Mouse (Mus musculus) ovary, postnatal 10 days (tissue): ENCODE measurements around the gene Etv6.

Experiments
- DNase-seq: peaks from one replicate; pipeline ENCODE4 v3.0.0; 2022; ENCODE audit warnings: low spot score

Gene Etv6

GRCm38 (mm10) chr6:134045092-134045868 is 9.8 kb downstream of the Etv6 start:
- DNase-seq: no peak

DNA sequence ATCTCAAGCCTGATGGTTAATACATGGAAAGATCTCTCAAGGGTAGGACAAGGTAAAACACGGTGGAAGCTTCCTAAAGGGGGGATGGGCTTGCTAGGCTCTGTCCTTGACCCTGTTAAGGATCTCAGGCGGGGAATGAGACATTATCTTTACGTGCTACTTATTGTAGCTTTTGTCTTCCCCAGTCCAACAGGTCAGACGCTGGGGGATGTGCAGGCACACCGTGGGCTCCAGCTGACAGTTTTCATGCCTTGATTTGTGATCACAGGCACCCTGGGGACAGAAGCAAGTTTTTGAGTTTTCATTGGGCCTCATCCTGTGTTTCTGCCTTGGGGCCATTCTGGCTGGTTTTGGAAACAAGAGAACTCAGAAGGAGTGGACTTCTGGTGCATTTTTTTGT is 10.6 kb downstream of the Etv6 start:
- no peak for DNase-seq

DNA sequence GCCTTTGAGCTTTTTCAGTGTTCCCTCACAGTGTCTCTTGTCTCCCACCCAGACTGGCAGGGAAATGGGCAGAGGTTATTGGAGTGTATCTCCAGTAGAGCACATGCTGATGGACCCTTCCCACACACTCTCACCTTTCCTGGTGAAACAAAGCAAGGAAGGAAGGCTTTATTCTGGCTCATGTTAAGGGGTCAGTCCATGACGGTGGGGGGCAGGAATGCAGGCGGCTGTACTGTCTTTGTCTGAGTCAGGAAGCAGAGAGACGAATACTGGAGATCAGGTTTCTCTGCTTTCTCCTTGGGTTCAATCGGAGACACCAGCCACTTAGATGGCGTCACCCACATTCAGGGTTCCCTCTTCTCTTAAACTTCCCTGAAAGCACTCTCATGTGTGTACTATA is 11.7 kb downstream of the Etv6 start:
- no peak for DNase-seq

DNA sequence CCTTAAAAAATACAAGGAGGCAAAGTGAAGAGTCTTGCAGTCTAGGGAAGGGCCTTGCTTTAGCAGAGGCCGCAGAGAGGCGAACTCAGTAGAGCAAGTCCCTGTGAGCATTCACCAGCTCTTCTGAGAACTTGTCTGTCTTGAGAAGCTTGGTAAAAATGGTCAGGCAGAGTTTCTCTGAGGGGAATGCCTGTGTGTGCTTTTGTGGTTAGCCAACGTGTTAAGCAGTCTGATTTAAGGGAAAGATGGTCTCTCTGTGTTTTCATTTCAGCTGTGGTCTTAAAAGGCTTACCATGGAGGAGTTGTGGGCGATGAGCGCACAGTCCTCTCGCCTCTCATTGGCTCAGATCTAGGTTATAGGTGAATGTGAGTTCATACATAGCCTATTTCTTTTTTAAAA is 12.5 kb downstream of the Etv6 start:
- DNase-seq: no peak

DNA sequence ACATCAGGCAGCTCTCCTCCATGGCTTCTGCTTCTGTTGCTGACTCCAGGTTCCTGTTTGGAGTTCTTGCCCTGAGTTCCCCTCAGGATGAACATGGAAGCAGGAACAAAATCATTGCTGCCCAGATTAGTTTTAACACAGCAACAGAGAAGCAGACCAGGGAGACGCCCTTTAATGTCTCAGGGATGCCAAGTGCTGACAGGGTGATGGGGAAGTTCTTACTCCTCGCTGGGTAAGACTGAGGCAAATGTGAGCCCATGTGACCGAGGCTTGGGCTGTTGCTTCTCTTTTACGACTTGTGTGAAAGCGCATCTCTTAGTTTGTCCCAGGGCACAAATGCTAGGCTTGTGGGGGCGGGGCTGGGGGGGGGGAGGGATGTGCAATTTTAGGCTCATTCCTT is 13.5 kb downstream of the Etv6 start:
- no peak for DNase-seq

DNA sequence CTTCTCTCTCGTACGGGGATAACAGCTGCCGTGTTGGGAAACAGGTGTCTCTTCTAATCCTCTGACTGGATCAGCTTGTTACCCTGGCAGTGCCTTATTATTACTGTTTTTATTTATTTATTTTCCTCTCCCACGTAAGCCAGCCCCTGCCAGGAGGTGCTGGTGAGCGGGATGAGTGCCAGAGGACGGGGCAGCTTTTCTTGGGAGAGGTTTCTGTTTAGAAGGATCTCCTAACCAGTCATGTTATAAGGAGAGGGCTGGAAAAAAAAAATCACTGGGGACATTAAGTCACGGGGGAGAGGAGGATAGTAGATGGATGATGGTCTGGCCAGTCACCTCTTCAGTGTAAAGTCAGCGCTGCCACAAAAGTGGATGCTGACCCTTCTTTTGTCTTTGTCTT is 15.0 kb downstream of the Etv6 start:
- no peak for DNase-seq

- no peak for DNase-seq
These were observed 16.4 kb downstream of the Etv6 start for GRCm38 (mm10) chr6:134051950-134052349.

GRCm38 (mm10) chr6:134053146-134053545 is 17.6 kb downstream of the Etv6 start:
- DNase-seq: no peak

- DNase-seq: no peak
These were observed 18.1 kb downstream of the Etv6 start for GRCm38 (mm10) chr6:134053566-134053965.

- DNase-seq: no peak
These were observed 20.1 kb downstream of the Etv6 start for GRCm38 (mm10) chr6:134055588-134055987.

DNA sequence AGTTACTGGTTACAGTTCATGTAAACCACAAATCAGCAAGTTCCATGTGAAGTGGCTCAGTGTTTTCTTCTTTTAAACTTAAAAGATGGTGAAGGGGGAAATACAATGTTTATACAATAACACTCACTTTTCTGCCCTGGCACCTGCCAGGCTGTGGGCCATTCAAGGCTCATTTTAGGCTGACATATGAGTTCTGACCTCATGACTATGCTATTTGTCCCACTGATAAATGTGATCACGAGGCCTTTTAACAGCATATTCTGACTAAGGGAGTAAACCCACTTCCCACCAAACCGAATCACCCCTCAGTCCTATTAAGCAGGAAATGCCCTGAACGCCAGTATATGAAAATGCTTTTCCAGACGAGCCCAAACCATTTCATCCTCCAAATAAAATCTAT is 23.0 kb downstream of the Etv6 start:
- no peak for DNase-seq

GRCm38 (mm10) chr6:134058886-134059551 is 23.5 kb downstream of the Etv6 start:
- no peak for DNase-seq

DNA sequence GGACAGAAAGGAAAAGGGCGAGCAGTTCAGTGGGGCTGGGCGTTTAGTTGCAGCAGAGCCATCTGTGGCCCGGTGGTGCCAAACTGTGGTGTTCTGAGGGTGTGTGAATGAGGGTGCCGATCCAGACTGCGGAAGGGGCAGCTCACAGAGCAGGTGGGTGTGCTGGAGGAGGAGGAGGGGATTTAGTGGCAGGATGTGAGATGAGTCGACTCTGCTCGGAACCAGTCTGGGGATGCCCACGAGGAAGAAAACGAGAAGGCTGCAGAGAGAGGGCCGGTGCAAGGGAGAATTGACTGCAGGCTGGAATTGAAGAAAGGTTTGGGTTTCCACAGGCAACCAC is 24.0 kb downstream of the Etv6 start:
- DNase-seq: no peak

DNA sequence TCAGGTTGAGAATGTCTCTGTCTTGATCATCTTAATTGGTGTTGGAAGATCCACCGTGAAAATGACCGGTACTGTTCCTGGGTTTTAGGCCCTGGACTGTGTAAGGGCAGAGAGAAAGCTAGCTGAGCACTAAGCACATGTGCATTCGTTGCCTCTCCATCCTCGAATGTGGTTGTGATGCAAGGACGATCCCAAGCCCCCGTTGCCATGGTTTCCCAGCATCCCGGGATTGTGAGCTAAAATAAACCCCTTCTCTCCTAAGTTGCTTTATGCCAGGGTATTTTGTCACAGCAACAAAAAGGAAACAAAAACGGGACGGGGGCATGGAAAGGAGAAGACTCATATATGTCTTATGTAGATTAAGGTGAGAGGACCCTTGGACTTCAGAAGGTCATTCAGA is 24.5 kb downstream of the Etv6 start:
- no peak for DNase-seq

DNA sequence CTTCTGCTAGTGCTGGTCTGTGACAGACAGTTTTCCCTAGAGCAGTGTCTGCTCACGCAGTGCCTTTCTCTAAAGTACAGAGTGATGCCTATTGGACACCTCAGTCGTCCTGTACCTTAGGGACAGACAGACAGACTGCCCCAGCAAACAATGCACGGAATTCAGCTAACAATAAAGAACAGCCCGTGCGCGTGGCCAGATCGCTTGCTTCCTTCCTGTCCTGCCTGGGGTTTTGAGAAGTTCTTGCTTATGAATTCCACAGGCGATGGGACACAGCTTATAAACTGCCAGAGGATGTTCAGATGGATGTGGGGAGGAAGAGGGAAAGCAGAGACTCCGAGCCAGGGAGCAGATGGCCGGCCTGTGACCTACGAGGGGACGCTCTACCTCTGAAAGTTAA is 25.3 kb downstream of the Etv6 start:
- DNase-seq: no peak

GRCm38 (mm10) chr6:134065018-134065725 is 29.7 kb downstream of the Etv6 start:
- DNase-seq: no peak

GRCm38 (mm10) chr6:134066112-134066511 is 30.6 kb downstream of the Etv6 start:
- no peak for DNase-seq

- no peak for DNase-seq
These were observed 31.5 kb downstream of the Etv6 start for GRCm38 (mm10) chr6:134066996-134067395.

GRCm38 (mm10) chr6:134067536-134067935 is 32.0 kb downstream of the Etv6 start:
- no peak for DNase-seq

- no peak for DNase-seq
These were observed 36.9 kb downstream of the Etv6 start for GRCm38 (mm10) chr6:134072439-134072838.

DNA sequence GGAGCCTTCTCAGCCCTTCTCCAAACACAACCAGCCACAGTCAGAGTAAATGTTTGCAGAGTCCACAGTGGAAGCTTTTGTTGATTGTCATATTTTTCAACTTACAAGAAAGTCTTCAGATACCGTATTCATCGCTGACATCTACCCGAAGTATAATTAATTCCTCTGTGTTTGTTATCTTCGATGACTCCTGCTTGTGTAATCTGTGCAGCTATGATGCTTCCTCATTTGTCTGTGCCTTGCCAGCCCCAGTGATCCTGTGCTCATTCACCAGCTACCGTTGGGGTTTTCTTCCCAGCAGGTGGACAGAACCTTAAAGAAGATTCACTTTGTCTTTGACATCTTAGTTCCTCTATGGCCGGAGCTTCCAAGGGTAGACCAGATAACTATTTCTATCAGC is 37.4 kb downstream of the Etv6 start:
- no peak for DNase-seq

DNA sequence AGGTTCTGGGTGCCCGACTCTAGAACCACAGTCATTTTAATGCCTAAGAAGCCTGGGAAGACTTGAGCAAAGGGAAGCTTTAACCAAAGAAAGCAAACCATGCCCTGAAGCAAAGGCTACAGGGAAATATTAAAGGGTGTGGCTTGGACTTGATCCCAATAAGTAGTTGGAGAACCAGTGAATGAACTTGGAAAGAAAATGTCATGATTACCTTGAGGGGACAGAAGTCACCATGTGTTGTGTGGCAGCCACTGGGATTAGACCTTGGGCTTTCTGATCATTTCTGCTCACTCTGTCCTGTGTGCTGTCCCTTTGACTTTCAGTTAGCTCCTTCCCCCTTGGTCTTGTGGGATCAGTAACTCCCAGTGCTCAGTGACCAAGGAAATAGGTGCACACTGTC is 38.9 kb downstream of the Etv6 start:
- DNase-seq: no peak

DNA sequence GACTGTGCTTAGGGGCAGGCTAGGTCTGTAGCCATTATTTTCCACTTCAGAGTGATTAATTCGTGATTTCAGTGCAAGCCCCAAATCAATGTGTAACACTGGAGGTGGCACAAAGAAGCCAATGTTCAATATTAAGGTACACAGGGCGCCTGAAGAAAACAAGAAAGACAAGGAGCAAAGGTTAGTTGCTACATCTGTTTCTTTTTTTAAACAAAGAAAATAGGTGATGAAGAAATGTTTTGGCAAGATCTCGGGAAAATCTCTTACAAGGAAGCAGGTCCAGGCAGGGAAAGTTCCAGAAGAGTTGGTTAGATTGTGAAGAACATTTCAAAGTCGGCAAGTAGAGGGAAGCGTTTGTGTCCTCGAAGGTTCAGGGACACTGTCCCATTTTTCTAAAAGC is 39.5 kb downstream of the Etv6 start:
- DNase-seq: no peak
